Mouse (Mus musculus): ENCODE measurements around the gene Aftph.

Aftph gene

GRCm38 (mm10) chr11:20728044-20728443 is 13.3 kb downstream of the Aftph start:
- DNase-seq (ENCODE audit: low read depth): no peak

- no peak for DNase-seq (ENCODE audit: low read depth)
Observed at GRCm38 (mm10) chr11:20723572-20723971, 17.8 kb downstream of the Aftph start.

- DNase-seq (ENCODE audit: low read depth): no peak
Observed at GRCm38 (mm10) chr11:20712068-20712671, 29.2 kb downstream of the Aftph start.

DNA sequence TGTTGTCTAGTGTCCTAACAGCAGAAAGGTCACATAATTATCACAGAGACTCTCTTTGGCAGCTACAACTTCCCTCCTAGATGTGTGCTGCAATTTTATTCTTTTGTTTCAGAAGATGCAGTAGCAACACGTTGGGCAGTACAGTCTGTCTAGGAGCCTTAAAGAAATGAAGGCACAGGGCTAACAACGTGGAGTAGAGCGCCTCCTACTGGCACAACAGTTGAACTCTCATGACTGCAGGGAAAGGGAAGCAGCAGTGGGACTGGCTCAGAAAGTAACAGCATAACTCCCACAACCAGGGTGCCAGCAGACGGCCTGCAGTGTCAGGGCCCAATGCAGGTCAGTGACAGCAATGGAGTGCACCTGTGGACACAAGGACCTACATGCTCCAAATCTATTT is 50.4 kb downstream of the Aftph start:
- DNase-seq (ENCODE audit: low read depth): peak; percentile 56

DNA sequence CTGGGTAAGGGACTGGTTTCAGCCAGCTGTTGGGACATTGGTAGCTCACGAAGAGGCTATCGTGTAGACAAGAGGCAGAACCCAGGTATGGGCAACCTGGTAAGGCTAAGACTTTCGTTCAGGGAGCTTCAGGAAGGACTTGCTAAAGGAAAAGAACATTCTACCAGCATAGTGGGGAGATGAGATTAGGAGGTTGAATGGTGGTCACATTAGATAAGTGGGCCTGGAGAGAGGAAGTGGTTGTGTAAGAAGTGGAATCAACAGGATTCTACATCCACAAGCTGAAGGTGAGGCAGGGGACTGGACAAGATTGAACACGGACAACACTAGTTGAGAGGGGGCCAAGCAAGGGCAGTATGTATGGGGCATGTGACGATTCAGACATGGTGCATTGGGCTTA is 59.7 kb downstream of the Aftph start:
- DNase-seq (ENCODE audit: low read depth): no peak

GRCm38 (mm10) chr11:20680781-20681180 is 60.6 kb downstream of the Aftph start:
- no peak for DNase-seq (ENCODE audit: low read depth)

DNA sequence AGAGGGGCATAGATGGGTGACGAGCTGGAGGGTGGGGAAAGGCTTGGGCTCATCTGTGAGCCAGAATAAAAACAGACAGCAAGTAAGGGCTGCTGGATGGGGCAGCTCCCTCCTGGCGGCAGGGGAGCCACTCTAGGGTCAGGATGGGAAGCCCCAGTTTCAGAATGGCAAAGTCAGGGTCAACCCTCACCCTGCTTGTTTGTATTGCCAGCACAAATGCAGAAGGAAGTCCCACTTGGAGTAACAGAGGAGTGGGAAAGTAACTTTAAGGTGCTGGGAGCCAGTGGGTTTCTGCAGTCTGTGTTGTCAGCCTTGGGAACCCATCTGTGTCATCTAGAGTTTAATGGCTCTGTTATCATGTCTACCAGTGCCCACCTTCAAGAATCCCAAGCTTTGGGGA is 62.0 kb downstream of the Aftph start:
- DNase-seq (ENCODE audit: low read depth): no peak

GRCm38 (mm10) chr11:20672513-20672912 is 68.9 kb downstream of the Aftph start:
- DNase-seq (ENCODE audit: low read depth): no peak

GRCm38 (mm10) chr11:20671789-20672392 is 69.5 kb downstream of the Aftph start:
- no peak for DNase-seq (ENCODE audit: low read depth)

DNA sequence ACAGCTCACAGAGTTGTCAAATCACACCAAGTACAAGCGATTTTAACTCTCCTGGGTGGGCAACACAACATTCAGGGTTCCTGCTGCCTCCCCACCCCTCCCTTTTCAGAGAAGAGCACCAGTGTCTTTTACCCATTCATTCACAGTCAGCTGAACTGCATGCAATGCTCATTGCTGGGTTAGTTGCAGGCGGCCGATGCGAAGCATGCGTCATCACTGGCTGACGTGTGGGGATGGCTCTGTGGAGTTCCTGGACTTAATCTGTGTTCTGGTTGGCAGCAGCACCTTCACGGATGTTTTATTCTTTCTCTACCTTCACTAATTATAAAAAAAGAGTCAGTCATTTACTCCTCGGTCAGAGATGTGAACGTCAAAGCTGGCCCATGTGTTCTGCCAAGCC is 76.5 kb downstream of the Aftph start:
- DNase-seq (ENCODE audit: low read depth): no peak

GRCm38 (mm10) chr11:20663580-20664198 is 77.7 kb downstream of the Aftph start:
- no peak for DNase-seq (ENCODE audit: low read depth)

GRCm38 (mm10) chr11:20662811-20663210 is 78.6 kb downstream of the Aftph start:
- DNase-seq (ENCODE audit: low read depth): no peak

- DNase-seq (ENCODE audit: low read depth): peak; percentile 32
Observed at GRCm38 (mm10) chr11:20661652-20662051, 79.7 kb downstream of the Aftph start.

DNA sequence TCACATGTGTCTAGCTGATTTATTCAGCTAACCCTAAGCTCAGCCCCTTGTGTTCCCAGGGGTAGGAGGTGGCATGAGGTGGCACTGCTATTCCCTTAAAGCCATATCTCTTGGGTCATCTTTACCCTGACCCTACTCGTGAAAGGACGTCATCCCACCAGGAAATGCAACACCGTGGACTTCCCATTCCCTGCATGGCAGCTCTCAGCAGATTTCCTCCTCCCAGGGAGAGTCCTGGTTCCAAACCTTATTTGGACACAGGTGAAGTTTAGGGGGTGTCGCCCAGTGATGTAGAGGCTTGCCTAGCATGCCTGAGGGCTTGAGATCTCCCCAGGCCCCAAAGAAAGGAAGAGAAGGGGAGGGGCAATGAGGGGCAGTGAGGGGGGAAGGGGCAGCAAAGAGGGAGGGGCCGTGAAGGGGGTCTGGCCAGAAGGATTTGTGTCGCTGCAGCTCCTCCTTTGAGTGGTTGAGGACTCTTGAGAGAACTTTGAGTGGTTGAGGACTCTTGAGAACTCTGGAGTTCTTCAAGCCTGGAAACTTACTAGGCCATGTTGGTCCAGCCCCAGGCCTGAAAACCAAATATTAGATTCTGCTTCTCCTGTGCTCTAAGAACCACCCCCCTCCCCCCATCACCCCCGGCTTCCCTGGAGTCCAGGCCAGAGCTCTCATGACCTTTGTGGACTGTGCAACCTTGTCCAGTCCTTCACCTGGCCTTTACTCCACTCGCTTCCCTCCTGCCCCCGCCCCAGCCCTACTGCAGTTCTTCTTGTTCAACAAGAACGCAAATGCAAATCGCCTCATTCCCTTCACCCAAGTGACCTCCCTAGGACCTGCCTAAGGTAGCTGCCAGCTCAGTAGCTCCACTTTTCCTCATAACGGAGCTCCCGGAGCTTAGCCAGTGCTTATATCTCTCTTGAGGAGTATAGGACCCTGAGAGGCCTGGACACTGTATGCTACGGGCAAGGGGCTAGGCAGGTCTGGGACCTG is 81.0 kb downstream of the Aftph start:
- DNase-seq (ENCODE audit: low read depth): no peak

DNA sequence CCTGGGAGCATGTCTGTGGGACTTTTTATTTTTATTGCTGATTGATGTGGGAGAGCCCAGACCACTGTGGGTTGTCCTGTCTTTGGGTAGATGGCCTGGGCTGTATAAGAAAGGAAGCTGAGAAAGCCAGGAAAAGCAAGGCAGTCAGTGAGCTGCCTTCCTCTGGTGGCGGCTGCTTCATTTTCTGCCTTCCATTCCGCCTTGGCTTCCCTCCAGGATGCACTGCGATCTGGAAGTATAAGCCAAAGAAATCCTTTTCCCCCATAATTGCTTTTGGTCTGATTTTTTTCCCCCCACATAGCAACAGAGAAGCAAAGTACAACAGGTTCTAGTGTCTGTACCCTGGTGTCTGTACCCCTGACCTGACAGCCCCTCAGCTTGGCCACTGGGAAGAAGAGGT is 82.3 kb downstream of the Aftph start:
- DNase-seq (ENCODE audit: low read depth): no peak

DNA sequence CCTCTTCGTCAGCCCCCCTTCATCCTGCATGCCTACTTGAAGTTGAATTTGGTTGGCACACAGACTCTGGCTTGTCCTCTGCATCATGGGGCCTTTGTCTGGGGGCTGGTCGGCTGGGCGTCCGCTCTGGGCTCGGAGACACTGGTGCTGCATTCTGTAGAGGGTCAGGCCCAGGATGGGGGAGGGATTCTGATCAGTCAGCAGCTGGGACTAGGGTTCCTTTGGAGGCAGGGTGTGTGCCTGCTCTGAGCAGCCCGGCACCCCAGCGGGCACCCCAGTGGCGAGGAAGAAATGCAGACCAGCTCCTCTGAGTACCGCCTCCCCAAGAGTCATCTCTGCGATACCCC is 84.7 kb downstream of the Aftph start:
- DNase-seq (ENCODE audit: low read depth): no peak

DNA sequence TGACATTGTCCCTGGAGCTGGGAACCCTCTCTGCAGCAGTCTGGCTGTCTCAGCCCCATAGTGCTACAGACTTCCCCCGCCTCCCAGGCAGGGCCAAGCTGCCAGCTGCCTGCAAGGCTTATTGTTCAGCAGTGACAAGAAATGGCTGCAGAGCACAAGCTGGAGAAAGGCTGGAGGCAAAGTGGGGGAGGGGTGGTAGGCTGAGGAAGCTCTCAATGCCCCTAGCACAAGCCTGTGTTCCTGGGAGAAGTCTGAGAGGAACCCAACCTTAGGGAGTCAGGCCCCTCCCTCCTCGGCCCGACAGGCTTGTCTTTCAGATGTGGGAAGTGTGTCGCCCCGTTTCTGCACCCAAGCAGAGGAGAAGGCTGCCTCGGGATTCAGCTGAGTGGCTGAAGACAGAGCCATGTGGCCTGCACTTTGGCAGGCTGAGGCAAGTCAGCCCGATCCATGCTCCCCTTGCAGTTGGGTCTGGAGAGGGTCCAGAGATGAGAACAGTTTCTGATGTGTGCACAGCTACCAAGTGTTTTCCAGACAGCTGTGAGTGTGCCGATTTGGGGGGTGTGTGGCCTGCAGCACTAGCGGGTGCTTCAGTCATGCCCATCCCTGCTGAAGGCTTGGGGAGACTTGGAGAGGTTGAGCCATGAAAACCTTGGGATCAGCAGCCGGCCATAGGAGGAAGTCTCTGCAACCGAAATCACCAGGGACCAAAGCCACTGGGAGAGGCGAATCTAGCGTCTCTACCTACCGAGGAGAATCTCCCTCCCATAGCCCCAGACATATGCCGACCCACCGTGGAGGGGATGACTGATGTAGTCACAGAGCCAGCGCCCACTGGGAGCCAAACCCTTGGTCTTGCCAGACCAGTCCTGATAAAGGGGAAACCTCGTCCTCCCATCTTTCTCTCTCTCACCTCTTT is 85.3 kb downstream of the Aftph start:
- no peak for DNase-seq (ENCODE audit: low read depth)

GRCm38 (mm10) chr11:20651166-20651565 is 90.2 kb downstream of the Aftph start:
- no peak for DNase-seq (ENCODE audit: low read depth)

DNA sequence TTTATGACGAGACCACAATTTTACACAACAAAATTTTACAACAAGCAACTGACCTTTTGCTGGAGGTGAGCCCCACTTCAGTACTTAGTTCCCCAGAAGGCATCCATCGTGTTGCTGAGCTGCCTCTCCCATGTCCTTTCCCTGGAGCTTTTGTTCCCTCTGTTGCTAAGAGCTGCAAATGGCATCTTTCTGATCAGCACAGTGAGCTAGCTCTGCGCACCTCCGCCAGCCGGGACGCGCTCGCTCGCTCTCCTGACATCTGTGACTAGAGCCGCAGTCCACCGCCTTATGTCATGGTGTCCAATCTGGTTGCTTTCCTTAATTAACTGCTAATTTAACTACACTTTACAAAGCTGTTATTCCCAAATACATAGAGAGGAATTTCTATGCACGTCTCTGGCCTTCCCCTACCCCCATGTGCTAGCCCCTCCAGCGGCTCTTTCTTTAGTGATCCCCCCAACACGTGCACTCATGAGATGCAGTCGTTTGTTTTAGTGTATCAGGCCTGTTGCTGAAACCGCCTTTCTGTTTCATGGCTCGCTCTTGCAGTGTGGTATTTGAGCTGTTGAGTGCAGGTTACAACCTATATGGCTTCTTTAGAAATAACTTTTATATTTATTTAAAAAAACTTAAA is 91.3 kb downstream of the Aftph start:
- DNase-seq (ENCODE audit: low read depth): no peak

DNA sequence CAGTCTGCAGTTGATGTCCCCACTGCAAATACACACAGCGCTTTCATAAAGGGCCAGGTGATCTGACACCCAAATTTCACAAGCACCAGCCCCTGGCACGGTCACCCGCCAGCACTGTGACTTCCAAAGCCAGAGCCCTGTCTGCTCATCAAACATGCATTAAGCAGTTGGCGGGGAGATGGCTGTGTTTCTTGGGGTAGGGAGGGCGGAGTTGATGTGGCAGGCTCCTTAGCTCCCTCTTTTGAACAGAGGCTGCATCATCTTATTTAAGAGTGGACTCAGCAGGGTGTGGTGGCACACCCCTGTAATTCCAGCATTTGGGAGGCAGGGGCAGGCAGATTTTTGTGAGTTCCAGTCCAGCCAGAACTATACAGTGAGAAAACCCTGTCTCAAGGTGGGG is 91.9 kb downstream of the Aftph start:
- DNase-seq (ENCODE audit: low read depth): no peak

Measured in c-Kit-positive CD71-negative TER-119-negative erythroid progenitor cells, embryonic 14.5 days (primary cell).